Mouse (Mus musculus): Measurements from ENCODE around the gene Vip.
A peak's percentile ranks its signal among the peaks of the same experiment; 100 is the strongest.

Vip gene

DNA sequence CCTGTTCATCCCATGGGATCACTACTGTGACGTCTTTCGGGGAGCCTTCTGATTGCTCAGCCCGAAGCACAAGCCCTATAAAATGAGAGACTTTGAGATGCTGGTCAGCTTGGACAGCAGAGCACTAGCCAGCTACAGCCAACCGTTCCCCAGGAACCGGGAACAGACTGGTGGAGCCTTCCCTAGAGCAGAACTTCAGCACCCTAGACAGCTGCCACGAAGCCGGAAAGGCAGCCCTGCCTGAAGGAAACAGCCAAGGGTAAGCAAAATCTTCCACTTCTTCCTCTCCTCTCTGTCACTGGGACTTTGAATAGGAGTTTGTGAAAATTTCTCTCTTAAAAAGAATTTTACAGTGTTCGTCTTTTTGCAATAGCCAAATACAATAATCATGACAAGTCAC, at the start of gene Vip:
Vip (plus strand) TSS at position 107 of the 400 bp plus-strand sequence.
- peak; percentile 41 for DNase-seq

DNA sequence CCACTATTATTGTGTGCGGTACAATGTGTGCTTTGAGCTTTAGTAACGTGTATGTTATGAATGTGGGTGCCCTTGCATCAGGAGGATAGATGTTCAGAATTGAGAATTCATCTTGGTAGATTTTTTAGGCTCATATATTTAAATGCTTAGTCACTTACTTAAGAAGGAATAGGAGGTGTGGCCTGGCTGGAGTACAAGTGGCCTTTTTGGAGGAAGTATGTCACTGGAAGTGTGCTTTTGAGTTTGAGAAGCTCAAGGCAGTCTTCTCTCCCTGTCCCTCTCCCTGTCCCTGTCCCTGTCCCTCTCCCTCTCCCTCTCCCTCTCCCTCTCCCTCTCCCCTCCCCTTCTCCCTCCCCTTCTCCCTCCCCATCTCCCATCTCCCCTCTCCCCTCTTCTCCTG, 48.0 kb upstream of the Vip start:
- no peak for DNase-seq

DNA sequence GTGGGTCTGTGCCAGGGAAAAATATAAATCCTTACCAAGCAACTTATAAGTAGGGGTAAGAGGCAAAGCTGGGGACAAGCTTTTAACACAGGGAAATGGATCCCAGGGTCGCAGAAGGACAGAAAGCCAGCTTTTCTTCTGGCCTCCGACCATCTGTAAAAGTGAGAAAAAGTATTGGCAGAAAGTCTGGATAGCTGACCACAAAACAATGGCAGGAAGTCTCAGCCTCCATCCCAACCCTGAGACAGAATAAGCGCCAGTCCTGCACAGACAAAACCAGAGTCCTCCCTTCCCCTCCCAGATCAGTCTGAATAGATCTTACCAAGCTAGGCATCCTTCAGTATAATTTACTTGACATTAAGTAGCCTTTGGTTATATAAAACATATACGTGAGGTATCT, 47.0 kb upstream of the Vip start:
- DNase-seq = peak; percentile 31

DNA sequence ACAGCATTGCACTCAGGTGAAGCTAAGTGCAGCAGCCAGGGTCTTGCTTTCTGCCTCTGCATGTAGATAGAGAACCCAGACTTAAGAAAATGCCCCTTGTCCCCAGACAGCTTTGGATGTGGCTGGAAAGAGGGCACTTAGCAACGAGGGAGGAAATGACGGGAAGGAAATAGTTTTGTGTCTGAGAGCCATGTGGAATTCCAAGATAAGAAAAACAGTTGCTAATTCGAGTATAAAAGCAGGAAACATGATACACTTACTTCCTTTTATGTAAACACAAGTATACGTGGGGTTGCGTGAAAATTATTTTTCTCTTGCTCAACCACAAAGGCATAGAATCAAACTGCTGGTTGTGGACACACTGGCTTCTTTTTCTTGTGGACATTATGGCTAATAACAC, 45.6 kb upstream of the Vip start, which contains the start of gene Myct1:
Myct1 (plus strand) TSS at position 312 of the 400 bp plus-strand sequence.
- no peak for DNase-seq

DNA sequence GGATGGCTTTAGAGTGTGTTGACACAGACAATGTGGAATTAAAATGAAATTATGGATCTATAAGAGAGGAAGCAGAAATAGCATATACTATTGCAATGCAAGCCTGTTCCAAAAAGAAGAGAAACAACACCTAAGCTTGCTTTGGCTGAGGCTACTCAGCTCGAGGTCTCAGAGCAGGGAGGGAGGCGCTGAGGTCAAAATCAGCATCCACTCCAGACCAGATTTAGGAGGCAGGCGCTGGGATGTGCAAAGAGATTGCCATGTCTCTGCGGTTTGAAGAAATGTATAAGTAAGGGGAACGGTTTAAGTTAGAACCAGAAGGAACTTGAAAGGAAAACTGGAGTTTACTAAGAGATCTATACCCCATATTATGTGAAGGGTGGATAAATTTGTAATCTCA, 44.6 kb upstream of the Vip start:
- no peak for DNase-seq

DNA sequence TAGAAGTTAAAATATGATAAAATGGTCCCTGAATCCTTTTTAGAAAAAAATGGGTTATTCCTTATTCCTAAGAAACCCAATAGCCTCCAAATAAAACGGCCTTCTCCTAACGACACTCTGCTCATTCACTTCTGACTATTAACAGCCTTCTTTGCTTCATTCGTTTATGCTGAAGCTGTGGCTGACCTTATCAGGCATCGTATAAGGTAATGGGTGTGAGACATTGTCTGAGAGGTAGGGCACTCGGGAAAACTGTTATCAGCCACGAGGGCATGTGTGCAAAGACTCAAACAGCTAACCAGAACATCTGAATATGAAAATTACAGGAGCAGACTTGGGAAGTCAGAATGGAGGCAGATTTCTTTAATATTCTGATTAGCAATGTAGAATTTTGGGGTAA, 42.5 kb upstream of the Vip start:
- DNase-seq = no peak

DNA sequence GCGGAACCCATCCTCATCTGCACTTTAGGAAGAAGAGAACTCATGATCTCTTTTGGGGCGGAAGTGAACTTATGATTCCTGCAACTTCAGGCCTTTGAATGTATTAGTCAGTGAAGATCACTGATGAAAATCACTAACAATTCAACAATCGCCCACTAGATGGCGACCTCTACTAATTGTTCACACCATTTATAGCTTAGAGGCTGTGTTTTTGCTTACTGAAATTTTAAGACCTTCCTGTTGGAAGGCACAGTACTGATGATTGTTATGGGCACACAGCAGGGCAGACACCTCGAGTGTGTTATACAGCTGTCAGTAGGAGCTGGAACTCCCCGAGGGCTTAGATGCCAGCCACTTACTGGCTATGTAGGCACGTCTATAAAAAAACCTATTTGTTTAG, 38.9 kb upstream of the Vip start:
- DNase-seq = peak; percentile 85

DNA sequence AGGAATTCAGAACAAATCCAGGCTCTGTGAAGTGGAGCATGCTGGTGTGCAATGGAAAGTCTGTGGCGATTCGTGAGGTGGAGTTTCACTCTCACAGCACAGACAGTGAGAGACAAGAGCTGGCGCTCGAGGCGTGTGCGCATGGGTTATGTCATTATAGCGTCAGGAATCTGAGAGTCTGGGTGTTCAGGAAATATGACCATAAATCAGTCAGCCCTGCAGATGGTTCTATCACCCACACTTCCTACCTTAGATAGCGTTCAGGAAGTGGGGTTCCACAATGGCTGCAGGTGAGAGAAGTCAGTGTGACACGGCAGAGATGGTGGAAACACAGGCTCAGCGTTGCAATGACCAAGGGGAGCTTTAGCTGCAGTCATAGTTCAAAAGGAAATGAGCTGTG, 35.5 kb upstream of the Vip start:
- no peak for DNase-seq

DNA sequence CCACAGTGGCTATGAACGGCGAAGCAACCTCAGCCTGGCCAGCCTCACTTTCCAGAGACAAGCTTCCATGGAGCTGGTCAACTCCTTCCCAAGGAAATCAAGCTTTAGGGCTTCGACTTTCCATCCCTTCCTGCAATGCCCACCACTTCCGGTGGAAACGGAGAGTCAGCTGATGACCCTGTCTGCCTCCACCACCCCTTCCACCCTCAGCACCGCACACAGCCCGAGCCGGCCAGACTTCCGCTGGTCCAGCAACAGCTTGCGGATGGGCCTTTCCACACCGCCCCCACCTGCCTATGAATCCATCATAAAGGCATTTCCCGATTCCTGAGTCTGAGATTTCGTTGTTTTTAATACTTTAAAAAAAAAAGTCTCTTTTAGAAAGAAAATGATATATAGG, 34.6 kb upstream of the Vip start:
- no peak for DNase-seq

DNA sequence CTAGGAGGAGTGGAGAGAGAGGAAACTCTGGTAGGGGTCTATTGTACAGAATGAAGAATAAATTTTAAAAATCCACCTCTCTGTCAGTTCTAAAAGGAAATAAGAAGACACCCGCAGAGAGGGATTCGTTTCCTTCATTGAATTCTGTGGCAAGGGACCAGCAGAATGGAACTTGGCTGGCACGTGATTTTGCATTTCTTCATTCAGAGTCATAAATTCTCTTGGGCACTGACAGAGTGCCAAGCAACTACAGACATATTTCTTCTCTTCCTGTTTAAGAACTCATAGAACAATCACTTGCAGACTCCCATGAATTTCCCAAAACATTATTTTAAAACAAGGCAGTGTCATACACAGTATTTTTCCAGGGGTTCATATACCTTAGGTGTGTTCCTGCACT, 30.1 kb upstream of the Vip start:
- no peak for DNase-seq

DNA sequence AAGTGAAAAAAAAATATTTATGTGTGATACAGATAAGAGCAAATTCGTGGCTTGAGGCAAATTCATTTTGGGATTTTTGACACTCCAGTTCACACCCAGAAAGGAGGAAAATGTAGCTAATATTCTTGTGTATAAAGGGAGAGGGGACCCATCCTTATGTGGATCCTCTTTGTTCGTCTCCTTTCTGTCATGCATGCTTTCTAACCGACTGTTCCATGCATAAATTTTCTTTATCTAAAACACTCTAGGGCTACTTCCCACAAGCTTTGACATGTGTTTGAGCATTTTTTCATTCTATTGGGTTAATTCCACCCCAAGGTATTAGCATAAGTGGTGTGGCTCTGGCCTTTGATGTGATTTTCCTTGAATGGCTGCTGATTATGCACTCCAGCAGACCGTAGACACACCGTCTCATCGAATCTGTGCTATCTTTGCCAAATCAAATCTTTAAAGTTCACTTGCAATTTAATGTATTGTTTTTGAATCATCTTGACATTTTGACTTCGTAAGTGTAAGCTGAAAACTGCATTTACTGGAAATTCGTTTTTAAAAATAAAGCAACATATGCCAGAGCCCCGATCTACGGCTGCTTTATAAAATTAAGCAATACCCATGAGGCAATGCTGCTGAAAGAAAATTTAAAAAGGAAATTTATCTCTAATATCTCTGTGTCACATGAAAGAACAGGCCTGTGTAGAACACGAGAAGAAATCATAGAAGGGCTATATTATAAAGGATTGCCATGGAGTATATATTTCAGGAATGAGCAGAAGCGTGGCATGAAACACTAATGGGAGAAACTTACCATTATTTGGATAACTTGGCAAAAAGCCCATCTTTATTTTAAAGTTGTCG, 23.6 kb upstream of the Vip start:
- no peak for DNase-seq

DNA sequence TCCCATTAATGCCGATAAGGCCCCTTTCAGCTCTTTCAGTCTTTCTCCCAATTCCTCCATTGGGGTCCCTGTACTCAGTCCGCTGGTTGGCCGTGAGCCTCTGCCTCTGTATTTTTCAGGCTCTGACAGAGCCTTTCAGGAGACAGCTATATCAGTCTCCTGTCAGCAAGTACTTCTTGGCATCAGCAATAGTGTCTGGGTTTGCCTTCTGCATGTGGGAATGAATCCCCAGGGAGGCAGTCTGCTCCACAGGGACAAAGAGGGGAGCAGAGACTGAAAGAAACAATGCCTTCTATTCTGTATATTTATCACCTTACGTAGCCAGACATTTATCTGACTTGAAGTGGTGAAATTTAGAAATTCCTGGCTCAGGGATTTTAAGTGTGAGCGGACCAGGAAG, 12.8 kb upstream of the Vip start:
- DNase-seq = no peak

DNA sequence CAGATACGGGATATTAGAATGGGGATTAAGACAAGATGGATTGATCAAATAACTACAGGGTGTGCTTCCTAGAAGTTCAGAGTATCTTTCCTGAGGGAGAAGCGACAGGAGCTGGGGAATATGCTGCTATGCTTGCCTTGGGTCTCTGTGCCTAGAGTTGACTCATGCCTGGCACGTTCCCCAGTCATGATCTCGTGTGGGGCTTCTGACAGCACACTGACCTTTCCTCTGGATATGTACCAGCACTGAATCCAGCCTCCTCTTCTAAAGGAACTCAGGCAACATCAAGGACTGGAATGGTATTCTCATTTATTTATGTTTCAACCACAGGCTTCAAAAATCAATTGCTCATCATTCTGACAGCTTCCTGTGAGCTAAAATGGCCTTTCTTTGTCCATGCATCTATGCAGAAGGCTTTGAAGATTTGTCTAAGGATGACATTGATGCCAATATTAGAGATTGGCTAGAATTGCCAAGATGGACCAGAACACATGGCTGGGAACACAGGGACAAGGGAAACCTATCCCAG, 5.3 kb upstream of the Vip start:
- DNase-seq = no peak

DNA sequence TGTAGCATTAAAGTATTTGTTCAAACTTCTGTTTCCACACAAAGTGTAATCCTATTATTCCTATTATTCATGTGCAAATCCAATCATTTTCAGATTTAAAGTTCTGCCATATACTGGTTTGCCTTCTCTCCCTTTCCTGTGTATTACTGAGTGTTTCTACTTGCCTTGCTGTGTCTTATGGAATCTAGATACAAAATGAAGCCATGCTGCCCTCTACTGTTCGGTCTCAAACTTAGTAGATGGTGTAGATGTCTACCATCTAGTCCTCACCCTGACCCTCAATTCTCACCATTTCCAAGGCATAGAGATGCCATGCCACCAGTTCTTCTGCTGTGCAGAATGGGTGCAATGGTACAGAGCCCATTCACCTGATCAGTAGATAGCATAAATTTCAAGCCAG, 4.7 kb upstream of the Vip start:
- DNase-seq = peak; percentile 58

DNA sequence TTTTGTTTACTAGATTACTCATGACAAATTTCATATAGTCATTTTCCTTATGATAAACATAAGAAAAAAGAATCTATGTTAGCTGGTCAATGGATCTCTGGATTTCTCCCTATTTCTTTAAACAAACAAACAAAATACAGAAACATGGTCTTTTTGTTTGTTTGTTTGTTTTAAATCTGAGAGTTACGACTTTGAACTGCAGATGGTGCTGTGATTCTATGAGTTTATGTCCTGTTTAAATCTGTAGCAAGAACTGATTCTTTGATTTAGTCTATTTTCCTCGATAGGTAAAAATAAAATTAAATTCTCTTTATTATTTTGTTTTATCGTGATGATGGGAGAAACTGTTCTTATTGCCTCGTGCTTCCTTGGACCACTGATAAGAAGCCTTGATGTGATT, 1.7 kb upstream of the Vip start:
- DNase-seq = no peak

DNA sequence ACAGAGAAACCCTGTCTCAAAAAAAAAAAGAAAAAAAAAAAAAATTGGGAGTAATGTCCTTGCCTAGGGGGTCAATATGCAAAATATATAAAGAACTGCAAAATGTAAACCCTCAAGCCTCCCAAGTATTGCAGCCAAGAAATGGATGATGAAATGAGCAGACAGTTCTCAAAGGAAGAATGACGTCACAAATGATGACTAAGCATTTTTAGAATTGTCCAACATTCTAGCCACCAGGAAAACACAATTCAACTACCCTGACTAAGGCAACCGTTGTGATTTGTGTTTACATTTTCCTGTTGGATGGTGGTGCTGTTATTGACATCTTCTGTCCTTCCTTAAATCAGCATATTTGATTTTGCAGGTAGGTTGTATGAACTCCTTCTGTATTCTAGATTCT, 42.3 kb downstream of the Vip start:
- no peak for DNase-seq

DNA sequence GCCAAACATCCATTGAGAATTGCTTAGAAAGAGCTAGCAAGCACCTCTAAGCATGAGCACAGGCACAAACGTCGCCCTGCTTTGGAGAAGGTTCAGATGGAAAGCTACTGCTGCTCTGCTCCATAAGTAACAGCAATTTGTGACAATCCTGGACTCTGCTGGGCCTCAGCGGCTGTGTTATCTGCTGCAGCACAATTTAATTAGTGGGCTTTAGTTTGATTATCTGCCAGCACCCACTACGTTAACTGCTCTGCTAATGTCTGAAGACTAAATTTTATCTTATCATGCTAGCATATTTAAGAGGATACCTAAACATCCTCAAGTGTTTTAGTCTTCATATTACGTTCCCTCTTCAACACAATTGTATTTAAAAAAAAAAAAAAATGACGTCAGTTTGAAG, 46.6 kb downstream of the Vip start:
- DNase-seq = no peak

DNA sequence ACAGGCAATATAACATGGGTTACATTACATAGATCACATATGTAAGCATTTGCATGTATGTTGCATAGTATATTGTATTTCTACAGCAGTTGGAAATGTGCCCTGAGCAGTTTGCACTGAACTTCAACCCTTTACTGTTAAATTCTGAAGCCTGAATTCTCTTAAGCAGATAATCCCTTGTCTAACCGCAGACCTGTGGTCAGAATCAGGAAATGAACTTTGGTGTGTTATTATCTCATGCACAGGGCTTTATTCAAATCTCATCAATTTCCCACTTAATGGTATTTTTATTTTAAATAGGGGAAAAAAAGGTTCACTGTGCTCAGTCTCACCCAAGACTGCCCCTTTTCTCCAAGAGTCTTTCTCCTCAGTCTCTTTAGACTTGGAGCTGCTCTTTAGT, 55.3 kb downstream of the Vip start:
- DNase-seq = no peak

Measured in lung, postnatal 14 days (tissue).